Mouse (Mus musculus) heart, adult 2 months (tissue): ENCODE measurements around the gene Gck. TPM values are rescaled to one million over a fixed set of nuclear protein-coding genes. Genes with fewer than 3 reads are reported as not detected.
A peak's percentile ranks its signal among the peaks of the same experiment; 100 is the strongest.

Experiments used
- DNase-seq, 2 experiments: peaks; one replicate each; pipeline ENCODE4 v3.0.0; 2021
- H3K27ac ChIP-seq: fragments of 200-600 bp; 2 replicates; pipeline ENCODE4 v1.8.1; 2022
- H3K27me3 ChIP-seq: fragments of 200-500 bp; 2 replicates; pipeline ENCODE4 v1.6.1; 2012; ENCODE audit warnings: mild to moderate bottlenecking, low read length, inconsistent platforms, mixed read lengths; ENCODE audit not compliant: control insufficient read depth, insufficient read depth
- H3K36me3 ChIP-seq: fragments of 200-500 bp; 2 replicates; pipeline ENCODE4 v1.6.1; 2012; ENCODE audit warnings: low read length, inconsistent platforms; ENCODE audit not compliant: control insufficient read depth, insufficient read depth
- H3K4me1 ChIP-seq: fragments of 200-500 bp; 2 replicates; pipeline ENCODE4 v1.6.1; 2011; ENCODE audit warnings: low read length; ENCODE audit not compliant: control insufficient read depth, insufficient read depth
- H3K4me3 ChIP-seq: fragments of 200-600 bp; 2 replicates; pipeline ENCODE4 v1.8.1; 2022
- H3K79me2 ChIP-seq: fragments of 200-500 bp; replicated peaks from 2 replicates; pipeline ENCODE4 v1.6.1; 2012; ENCODE audit warnings: mild to moderate bottlenecking, inconsistent platforms, low read length, moderate library complexity, mixed read lengths; ENCODE audit not compliant: control insufficient read depth, insufficient read depth
- H3K9ac ChIP-seq: fragments of 200-500 bp; 2 replicates; pipeline ENCODE4 v1.6.1; 2012; ENCODE audit warnings: low read depth, mild to moderate bottlenecking, control low read depth, inconsistent platforms, low read length, mixed read lengths
- CTCF ChIP-seq: fragments of 200-600 bp; IDR thresholded peaks from 2 replicates; pipeline ENCODE4 v1.8.1; 2022; ENCODE audit warnings: antibody characterized with exemption, mild to moderate bottlenecking, moderate library complexity
- EP300 ChIP-seq: fragments of 200-500 bp; IDR thresholded peaks from 2 replicates; pipeline ENCODE4 v1.6.1; 2011; ENCODE audit warnings: low read depth, low read length, control low read depth; ENCODE audit not compliant: insufficient read depth
- POLR2A ChIP-seq: fragments of 200-500 bp; IDR thresholded peaks from 2 replicates; pipeline ENCODE4 v1.6.1; 2011; ENCODE audit warnings: mild to moderate bottlenecking, low read depth, low read length, control low read depth; ENCODE audit not compliant: insufficient read depth
- WGBS: fragments of 180-500 bp; shearing (Covaris S2); methylation state at CpG from one replicate; pipeline ENCODE4 v1.1.7; 2018; 5-methylcytosine and 5-hydroxymethylcytosine counted together
- intact Hi-C: fragments of 180-260 bp; cut with DNase I; formaldehyde crosslinking; loops from one replicate; pipeline ENCODE4 v1.15.1; 2025
- polyA plus RNA-seq: library from polyadenylated mRNA; depleted of rRNA; stranded (reverse); fragments of >200 nt; gene quantifications from 2 replicates; pipeline ENCODE4 v1.2.3, GENCODE M21; 2012
- total RNA-seq, 2 experiments: library from RNA; stranded (reverse); gene quantifications; 2 replicates each; pipeline ENCODE4 v1.2.3; 2021

The Gck gene
- total and polyA plus RNA-seq, 3 experiments = 10.4 to 13.9 (median 10.5) TPM

DNA sequence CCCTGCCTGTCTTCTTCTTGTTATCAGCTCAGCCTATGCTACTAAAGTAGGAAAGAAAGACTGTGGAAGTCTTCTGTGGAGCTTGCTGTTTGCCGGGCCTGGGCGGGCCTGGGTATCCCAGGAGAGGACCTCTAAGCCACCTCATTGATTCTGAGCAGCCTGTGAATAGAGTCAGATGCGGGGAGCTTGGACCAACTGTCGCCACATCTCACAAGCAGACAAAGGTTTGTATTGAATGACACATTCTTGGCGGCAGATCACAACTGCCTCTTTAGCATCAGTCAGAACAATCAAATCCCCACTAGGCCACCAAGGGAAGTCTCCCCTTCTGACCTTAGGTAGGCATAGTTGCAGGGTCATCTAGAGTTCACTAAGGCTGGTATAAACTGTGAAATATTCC is 62.6 kb downstream of the Gck start:
- intact Hi-C loops = loop anchor here (2.0 to 10.0 kb wide), 5 partner anchors 28 to 400 kb away; partner anchors contain the start of genes Ccdc117 and Ykt6
- H3K36me3 ChIP-seq = no peaks in the 10 kb centered on the region
- no peak overlapping the region for H3K27ac ChIP-seq
- no peaks in the 10 kb centered on the region for H3K79me2 ChIP-seq
- H3K9ac ChIP-seq = no peak overlapping the region
- H3K27me3 ChIP-seq = no peaks in the 10 kb centered on the region
- no peak for DNase-seq
- 65% methylated on average over 5 of the region's 5 CpGs for WGBS
- TF ChIP-seq POLR2A (no peak), CTCF (no peak), EP300 (no peak)
- no peak overlapping the region for H3K4me3 ChIP-seq
- no peaks in the 10 kb centered on the region for H3K4me1 ChIP-seq

DNA sequence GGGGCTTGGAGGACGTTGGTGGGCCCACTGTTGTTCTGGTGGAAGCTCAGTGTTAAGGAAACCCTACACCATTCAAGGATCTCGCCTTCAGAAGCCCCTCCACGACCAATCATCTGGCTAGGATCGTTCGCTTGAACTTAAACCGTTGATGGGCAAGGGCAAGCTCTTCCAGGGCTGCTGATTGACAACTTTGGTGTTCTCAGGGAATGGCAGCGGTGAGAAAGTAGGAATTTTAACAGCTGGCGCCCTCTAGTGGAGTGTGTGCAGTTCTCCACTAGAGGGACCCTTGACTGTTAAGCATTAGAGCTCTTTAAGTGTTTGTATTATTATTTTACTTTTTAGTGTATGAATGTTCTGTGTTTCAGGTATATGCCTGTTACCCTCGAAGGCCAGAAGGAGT is 63.7 kb downstream of the Gck start:
- 13% methylated on average over 9 of the region's 9 CpGs for WGBS
- H3K9ac ChIP-seq = no peak overlapping the region
- H3K4me3 ChIP-seq = no peak overlapping the region
- no peaks in the 10 kb centered on the region for H3K4me1 ChIP-seq
- intact Hi-C loops = loop anchor here (2.0 to 10.0 kb wide), 5 partner anchors 29 to 399 kb away; partner anchors contain the start of genes Ccdc117 and Ykt6
- peak; percentile 51 to 61 for DNase-seq
- TF ChIP-seq POLR2A (no peak), EP300 (no peak), CTCF (peak; percentile 97; the same call in 1 of the 2 replicates)
- H3K27ac ChIP-seq = no peak overlapping the region
- no peaks in the 10 kb centered on the region for H3K36me3 ChIP-seq
- no peaks in the 10 kb centered on the region for H3K27me3 ChIP-seq
- H3K79me2 ChIP-seq = no peaks in the 10 kb centered on the region

DNA sequence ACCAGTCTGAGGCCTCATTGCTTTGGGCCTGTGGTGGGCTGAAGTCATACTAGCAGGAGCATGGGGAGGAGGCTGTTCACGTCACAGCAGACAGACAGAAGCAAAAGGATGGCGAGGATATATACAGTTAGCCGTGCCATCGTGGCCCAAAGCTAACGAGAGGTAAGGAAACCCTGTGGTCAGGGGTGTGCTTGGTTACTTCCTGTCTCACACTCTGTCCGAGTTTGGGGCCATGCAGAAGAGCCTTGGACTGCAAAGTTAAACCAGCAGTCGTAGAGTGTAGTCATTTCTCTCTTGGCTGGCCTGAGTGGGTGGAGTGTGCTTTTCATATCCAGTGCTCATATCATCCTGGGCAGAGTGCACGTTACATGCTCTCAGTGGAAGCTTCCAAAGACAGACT is 67.4 kb downstream of the Gck start:
- Histone ChIP-seq H3K4me3 (no peak overlapping the region), H3K9ac (no peak overlapping the region), H3K27ac (no peak overlapping the region), H3K4me1 (no peaks in the 10 kb centered on the region), H3K79me2 (no peaks in the 10 kb centered on the region), H3K36me3 (no peaks in the 10 kb centered on the region), H3K27me3 (no peaks in the 10 kb centered on the region)
- intact Hi-C loops = loop anchor here (10.0 kb wide), 2 partner anchors 228 to 338 kb away; partner anchors contain the start of gene Ccdc117
- WGBS = 45% methylated on average over 8 of the region's 8 CpGs
- no peak for DNase-seq
- no peak for TF ChIP-seq POLR2A
- no peak for TF ChIP-seq EP300
- no peak for TF ChIP-seq CTCF

DNA sequence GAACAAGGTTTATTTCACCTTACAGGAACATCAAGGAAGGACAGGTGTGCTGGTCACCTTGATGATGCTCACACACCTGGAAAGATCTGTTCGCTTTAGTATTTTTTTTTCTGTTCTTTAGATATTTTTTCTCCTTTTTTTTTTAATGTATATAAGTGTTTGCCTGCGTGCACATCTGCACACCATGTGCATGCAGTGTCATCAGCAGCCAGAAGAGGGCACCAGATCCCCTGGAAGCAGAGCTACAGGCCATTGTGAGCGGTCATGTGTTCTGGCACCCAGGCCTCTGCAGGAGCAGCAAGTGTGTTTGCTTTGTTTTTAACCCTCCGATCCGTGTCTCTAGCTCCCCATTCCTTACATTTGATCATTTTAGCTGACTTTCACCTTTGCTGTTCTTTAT is 70.0 kb downstream of the Gck start:
- 69% methylated on average over 5 of the region's 5 CpGs for WGBS

DNA sequence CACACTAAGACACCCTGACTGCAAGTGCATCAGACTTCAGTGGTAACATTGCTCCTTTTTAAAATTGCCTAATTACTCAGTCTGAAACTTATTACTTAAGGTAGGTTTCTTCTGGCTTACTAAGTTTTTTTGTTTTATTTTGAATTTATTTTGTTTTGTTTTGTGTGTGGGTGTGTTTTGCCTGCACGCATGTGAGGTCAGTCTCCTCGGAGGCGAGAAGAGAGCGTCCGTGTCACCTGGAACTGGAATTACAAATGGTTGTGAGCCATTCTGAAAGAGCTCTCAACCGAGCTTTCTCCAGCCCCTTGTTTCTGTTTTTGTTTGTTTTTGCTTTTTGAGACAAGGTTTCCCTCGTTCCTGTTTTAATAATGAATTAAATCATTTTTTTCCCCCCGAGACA is 71.2 kb downstream of the Gck start:
- WGBS = 47% methylated on average over 8 of the region's 8 CpGs
- Histone ChIP-seq H3K27ac (peak overlapping the region; percentile 69), H3K9ac (no peak overlapping the region), H3K27me3 (no peaks in the 10 kb centered on the region), H3K36me3 (no peaks in the 10 kb centered on the region), H3K4me1 (no peaks in the 10 kb centered on the region), H3K79me2 (no peaks in the 10 kb centered on the region), H3K4me3 (peak overlapping the region; percentile 27)
- intact Hi-C loops = loop anchor here (2.0 to 5.0 kb wide), 2 partner anchors 42 to 171 kb away; no protein-coding TSS in a partner anchor
- no peak for DNase-seq
- TF ChIP-seq CTCF (no peak), POLR2A (no peak), EP300 (no peak)

More for the DNA sequence above, 70.0 kb downstream of the Gck start:
- H3K4me1 ChIP-seq = no peaks in the 10 kb centered on the region
- H3K36me3 ChIP-seq = no peaks in the 10 kb centered on the region
- intact Hi-C loops = loop anchor here (2.0 to 10.0 kb wide), 4 partner anchors 43 to 335 kb away; partner anchors contain the start of gene Ccdc117
- DNase-seq = peak in 1 of 2 experiments; percentile 57
- H3K27me3 ChIP-seq = no peaks in the 10 kb centered on the region
- H3K79me2 ChIP-seq = no peaks in the 10 kb centered on the region
- TF ChIP-seq EP300 (no peak), POLR2A (no peak), CTCF (peak; percentile 82)
- H3K4me3 ChIP-seq = no peak overlapping the region
- no peak overlapping the region for H3K27ac ChIP-seq
- no peak overlapping the region for H3K9ac ChIP-seq

DNA sequence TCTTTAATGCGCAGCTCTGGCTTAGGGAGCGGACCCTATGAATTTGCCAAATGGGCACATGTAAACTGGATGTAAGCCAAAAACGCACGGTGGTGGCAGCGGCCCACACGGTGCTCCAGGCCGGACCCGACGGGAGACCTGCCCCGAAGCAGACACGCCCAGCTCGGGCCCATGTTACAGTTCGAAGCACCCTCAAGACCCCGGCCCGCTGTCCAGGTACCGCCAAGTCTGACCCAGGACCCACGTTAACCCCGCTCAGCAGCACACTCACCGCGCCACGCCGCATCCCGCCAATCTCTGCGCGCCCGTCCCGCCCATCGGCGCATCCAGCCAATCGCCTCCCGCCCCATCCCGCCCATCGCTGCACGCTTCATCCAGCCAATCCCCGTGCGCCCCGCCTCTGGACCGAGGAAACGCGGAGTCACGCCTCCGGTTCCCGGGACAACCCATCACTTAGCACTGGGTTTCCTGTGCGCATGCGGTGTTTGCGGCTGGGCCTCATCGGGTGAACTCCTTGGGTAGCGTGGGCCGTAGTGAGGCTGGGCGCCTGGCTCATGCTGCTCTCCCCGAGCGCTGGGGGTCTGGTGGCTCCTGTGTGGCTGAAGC is 71.9 kb downstream of the Gck start, which contains the start of gene Pold2:
Pold2 (minus strand) TSS at position 372 of the 606 bp plus-strand sequence.
- Histone ChIP-seq H3K4me3 (peak within 1 kb of the TSS; percentile 91), H3K9ac (peak within 1 kb of the TSS; percentile 73), H3K79me2 (no peaks in the 10 kb centered on the region), H3K27me3 (no peaks in the 10 kb centered on the region), H3K36me3 (no peaks in the 10 kb centered on the region), H3K27ac (peak within 1 kb of the TSS; percentile 69), H3K4me1 (no peaks in the 10 kb centered on the region)
- intact Hi-C loops = loop anchor here (2.0 to 5.0 kb wide), 2 partner anchors 41 to 171 kb away; no protein-coding TSS in a partner anchor
- WGBS = under 1% methylated on average over 52 of the region's 52 CpGs
- TF ChIP-seq CTCF (no peak), EP300 (peak; percentile 78; the same call in 1 of the 2 replicates), POLR2A (peak; percentile 91)
- DNase-seq = peak; percentile 96 to 99
